Mouse (Mus musculus): ENCODE data around the gene Npat. TPM values are rescaled to one million over a fixed set of nuclear protein-coding genes. Genes with fewer than 3 reads are reported as not detected.
A peak's percentile ranks its signal among the peaks of the same experiment; 100 is the strongest.

Npat gene
- polyA plus RNA-seq, 1 experiment from 2014 or later, result 6.8 TPM

DNA sequence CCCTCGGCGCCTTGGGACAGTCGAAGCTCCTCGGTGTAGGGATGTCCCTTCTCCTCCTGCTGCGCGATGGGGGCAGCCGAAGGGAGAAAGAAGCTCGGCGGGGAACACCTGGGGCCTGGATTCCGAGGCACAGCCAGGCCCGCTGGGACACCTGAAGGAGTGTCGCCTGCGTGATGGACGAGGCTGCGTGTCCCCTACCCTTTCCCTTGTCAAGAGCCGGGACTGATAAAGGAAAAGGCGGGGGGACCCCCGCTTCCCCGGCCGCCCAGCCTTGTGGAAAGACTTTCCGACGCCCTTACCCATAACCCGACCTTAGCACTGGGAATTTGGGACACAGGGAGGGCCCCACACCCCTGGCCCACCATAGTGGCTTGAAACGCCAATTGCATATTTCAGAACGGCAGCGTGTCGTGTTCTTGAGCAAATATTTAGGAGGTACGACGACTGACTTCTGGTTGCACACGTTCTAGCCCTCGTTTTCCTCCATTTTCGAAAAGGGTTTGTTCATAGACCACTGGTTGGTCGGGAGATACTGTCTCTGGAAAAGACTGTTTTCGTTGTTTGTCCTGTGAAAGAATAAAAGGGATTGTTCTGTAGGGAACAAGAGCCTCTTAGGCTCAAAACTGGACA lies 604 bp downstream of the Npat start:
- no peaks in the 10 kb centered on the region for H3K9me3 ChIP-seq (ENCODE audit: low read length)
- peak overlapping the region; percentile 94 for H3K27ac ChIP-seq (ENCODE audit: low read length)
- ATAC-seq (no peak), DNase-seq (ENCODE audit: low spot score) (peak; percentile 19)
- under 1% methylated on average over 30 of the region's 34 CpGs for WGBS
- peak overlapping the region; percentile 84 for H3K9ac ChIP-seq (replicated peaks; ENCODE audit: low read depth)
- H3K36me3 ChIP-seq (ENCODE audit: insufficient read depth, low read length), result no peaks in the 10 kb centered on the region
- H3K27me3 ChIP-seq (replicated peaks; ENCODE audit: insufficient read depth, low read length), result no peaks in the 10 kb centered on the region
- peaks cover 3% of the 10 kb centered on the region; the same call in 1 of the 2 replicates for H3K4me1 ChIP-seq (ENCODE audit: insufficient read depth, low read depth, low read length)
- H3K4me3 ChIP-seq (ENCODE audit: low read depth, low read length), result peak overlapping the region; percentile 89
- peak overlapping the region; percentile 94 for H3K4me2 ChIP-seq (replicated peaks; ENCODE audit: low read depth, low read length)
- TF ChIP-seq CTCF (IDR thresholded peaks at IDR 0.05), result no peak
- no peak for TF ChIP-seq EP300 (IDR thresholded peaks at IDR 0.05)

DNA sequence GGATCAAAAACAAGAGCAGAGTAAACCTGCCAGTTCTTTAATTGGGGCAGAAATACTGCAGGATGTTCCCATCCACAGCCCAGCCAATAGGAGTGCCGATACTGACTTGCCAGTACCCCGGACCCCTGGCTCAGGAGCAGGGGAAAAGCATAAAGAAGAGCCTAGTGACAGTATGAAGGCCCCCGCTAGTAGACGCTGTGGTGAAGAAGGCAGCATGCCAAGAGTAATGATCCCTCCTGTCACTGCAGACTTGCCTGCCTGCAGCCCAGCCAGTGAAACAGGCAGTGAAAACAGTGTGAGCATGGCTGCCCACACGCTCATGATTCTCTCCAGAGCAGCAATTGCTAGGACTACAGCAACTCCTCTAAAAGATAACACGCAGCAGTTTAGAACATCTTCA lies 33.8 kb downstream of the Npat start:
- no peak for DNase-seq (ENCODE audit: low spot score)
- 88% methylated on average over 6 of the region's 6 CpGs for WGBS
- TF ChIP-seq CTCF (IDR thresholded peaks at IDR 0.05) (no peak), EP300 (IDR thresholded peaks at IDR 0.05) (no peak)
- H3K27me3 ChIP-seq (replicated peaks; ENCODE audit: insufficient read depth, low read length), result no peaks in the 10 kb centered on the region
- H3K4me3 ChIP-seq (ENCODE audit: low read depth, low read length), result no peak overlapping the region
- H3K4me1 ChIP-seq (ENCODE audit: insufficient read depth, low read depth, low read length), result no peaks in the 10 kb centered on the region
- H3K4me2 ChIP-seq (replicated peaks; ENCODE audit: low read depth, low read length), result no peak overlapping the region
- H3K36me3 ChIP-seq (ENCODE audit: insufficient read depth, low read length), result peaks cover 35% of the 10 kb centered on the region
- H3K9me3 ChIP-seq (ENCODE audit: low read length), result no peaks in the 10 kb centered on the region
- no peak for ATAC-seq
- H3K27ac ChIP-seq (ENCODE audit: low read length), result no peak overlapping the region
- H3K9ac ChIP-seq (replicated peaks; ENCODE audit: low read depth), result no peak overlapping the region

DNA sequence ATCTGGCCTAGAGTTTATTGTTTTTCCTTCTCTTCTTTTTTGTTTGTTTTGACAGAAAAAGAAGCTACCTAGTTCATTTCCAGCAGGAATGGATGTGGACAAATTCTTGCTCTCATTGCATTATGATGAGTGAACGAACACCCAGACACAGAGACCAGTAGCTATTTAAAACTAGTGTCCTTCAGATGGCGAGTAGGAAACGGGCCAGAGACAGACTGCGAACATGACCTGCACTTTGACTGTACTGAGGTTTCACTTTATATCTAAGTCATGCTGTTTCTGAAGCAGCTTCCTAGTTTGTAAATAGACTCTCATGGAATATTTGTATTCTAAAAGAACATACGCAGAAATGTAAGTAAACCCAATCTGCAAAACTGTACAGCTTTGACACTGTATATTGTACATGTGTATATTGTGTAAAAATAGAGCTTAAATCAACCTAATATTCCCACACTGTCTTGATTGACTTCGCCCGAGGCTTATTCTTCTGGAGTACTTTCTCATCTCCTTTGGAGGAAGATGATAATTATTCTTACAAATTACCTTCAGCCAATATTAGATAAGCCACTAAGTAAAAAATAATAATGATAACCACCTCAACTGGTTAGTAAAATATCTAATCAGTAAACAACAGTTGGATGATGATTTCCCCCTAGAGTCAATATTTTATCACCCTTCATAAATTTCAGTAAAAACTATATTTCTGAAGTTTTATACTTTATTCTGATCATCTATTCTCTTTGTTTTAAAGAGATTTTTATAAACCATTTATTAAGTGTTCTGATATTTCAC lies 35.9 kb downstream of the Npat start:
- ATAC-seq (no peak), DNase-seq (ENCODE audit: low spot score) (no peak)
- H3K4me3 ChIP-seq (ENCODE audit: low read depth, low read length), result no peak overlapping the region
- H3K27me3 ChIP-seq (replicated peaks; ENCODE audit: insufficient read depth, low read length), result no peaks in the 10 kb centered on the region
- TF ChIP-seq CTCF (IDR thresholded peaks at IDR 0.05) (no peak), EP300 (IDR thresholded peaks at IDR 0.05) (no peak)
- no peaks in the 10 kb centered on the region for H3K9me3 ChIP-seq (ENCODE audit: low read length)
- no peak overlapping the region for H3K9ac ChIP-seq (replicated peaks; ENCODE audit: low read depth)
- H3K4me1 ChIP-seq (ENCODE audit: insufficient read depth, low read depth, low read length), result no peaks in the 10 kb centered on the region
- 90% methylated on average over 7 of the region's 7 CpGs for WGBS
- no peak overlapping the region for H3K27ac ChIP-seq (ENCODE audit: low read length)
- H3K4me2 ChIP-seq (replicated peaks; ENCODE audit: low read depth, low read length), result no peak overlapping the region
- peaks cover 25% of the 10 kb centered on the region for H3K36me3 ChIP-seq (ENCODE audit: insufficient read depth, low read length)

DNA sequence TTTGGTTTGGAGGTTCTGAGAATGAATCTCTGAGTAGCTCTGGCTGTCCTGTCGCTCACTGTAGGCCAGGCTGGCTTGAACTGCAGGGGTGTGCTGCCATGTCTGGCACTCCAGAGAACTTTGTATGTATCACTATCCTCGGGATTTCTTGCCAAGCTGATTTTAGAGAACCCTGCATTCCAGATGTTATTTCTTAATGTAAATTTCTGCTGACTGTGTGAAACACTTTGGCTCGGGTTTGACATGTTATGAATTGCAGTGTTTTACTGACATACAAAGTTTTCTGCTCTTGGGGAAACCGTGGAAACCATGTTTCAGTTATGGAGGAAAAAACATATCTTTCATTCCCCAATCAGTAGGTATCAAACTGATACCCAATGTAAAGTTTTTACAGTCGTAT lies 38.9 kb downstream of the Npat start:
- H3K4me3 ChIP-seq (ENCODE audit: low read depth, low read length), result no peak overlapping the region
- 56% methylated on average over 5 of the region's 5 CpGs for WGBS
- no peaks in the 10 kb centered on the region for H3K4me1 ChIP-seq (ENCODE audit: insufficient read depth, low read depth, low read length)
- H3K4me2 ChIP-seq (replicated peaks; ENCODE audit: low read depth, low read length), result no peak overlapping the region
- no peaks in the 10 kb centered on the region for H3K9me3 ChIP-seq (ENCODE audit: low read length)
- TF ChIP-seq EP300 (IDR thresholded peaks at IDR 0.05) (no peak), CTCF (IDR thresholded peaks at IDR 0.05) (no peak)
- DNase-seq (ENCODE audit: low spot score), result peak; percentile 33
- no peak overlapping the region for H3K27ac ChIP-seq (ENCODE audit: low read length)
- H3K27me3 ChIP-seq (replicated peaks; ENCODE audit: insufficient read depth, low read length), result no peaks in the 10 kb centered on the region
- H3K9ac ChIP-seq (replicated peaks; ENCODE audit: low read depth), result no peak overlapping the region
- peak; percentile 23; the same call in 1 of the 2 replicates for ATAC-seq
- peaks cover 14% of the 10 kb centered on the region; the same call in 1 of the 2 replicates for H3K36me3 ChIP-seq (ENCODE audit: insufficient read depth, low read length)

DNA sequence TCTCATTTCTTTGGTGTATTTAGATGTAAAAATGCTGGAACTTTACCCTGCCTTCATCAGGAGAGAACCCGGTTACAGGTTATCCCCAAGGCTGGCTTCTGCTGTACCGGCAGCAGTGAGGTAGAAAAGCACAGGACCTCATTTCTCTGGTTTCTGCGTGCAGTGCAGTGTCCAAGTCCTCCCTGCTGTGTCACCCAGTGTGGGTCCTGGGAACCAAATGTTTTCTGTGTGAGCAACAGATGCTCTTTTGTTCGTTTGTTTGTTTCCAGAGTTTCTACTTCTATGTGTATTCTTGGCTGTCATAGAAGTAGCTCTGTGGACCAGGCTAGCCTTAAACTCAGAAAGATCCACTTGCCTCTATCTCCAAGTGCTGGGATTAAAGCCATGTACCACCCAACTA lies 45.0 kb downstream of the Npat start:
- H3K27me3 ChIP-seq (replicated peaks; ENCODE audit: insufficient read depth, low read length), result no peaks in the 10 kb centered on the region
- no peak overlapping the region for H3K9ac ChIP-seq (replicated peaks; ENCODE audit: low read depth)
- peaks cover 37% of the 10 kb centered on the region; the same call in 1 of the 2 replicates for H3K36me3 ChIP-seq (ENCODE audit: insufficient read depth, low read length)
- no peaks in the 10 kb centered on the region for H3K4me1 ChIP-seq (ENCODE audit: insufficient read depth, low read depth, low read length)
- DNase-seq (ENCODE audit: low spot score), result no peak
- no peak overlapping the region for H3K4me3 ChIP-seq (ENCODE audit: low read depth, low read length)
- H3K9me3 ChIP-seq (ENCODE audit: low read length), result no peaks in the 10 kb centered on the region
- WGBS, result 87% methylated on average over 4 of the region's 4 CpGs
- no peak overlapping the region for H3K4me2 ChIP-seq (replicated peaks; ENCODE audit: low read depth, low read length)
- H3K27ac ChIP-seq (ENCODE audit: low read length), result no peak overlapping the region
- no peak for TF ChIP-seq EP300 (IDR thresholded peaks at IDR 0.05)
- TF ChIP-seq CTCF (IDR thresholded peaks at IDR 0.05), result no peak
- ATAC-seq, result no peak

DNA sequence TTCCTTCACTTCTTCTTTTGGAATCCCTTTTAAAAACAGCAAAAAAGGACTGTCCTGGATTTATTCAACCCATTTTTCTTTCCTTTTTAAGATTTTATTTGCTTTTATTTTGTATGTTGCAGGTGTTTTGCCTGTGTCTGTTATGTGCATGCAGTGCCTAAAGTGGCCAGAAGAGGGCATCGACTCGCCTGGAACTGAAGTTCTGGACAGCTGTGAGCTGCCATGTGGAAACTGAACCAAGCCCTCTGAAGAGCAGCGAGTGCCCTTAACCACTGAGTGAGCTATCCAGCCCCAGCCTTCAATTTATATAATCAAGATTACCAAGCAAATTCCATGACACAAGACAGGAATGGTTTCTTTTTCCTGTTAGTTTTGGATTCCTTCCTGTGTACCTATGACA lies 57.9 kb downstream of the Npat start:
- no peak overlapping the region for H3K4me2 ChIP-seq (replicated peaks; ENCODE audit: low read depth, low read length)
- no peak overlapping the region for H3K27ac ChIP-seq (ENCODE audit: low read length)
- no peaks in the 10 kb centered on the region for H3K9me3 ChIP-seq (ENCODE audit: low read length)
- no peak overlapping the region for H3K9ac ChIP-seq (replicated peaks; ENCODE audit: low read depth)
- no peaks in the 10 kb centered on the region for H3K27me3 ChIP-seq (replicated peaks; ENCODE audit: insufficient read depth, low read length)
- H3K36me3 ChIP-seq (ENCODE audit: insufficient read depth, low read length), result peaks cover 17% of the 10 kb centered on the region; the same call in 1 of the 2 replicates
- peak; percentile 70 for DNase-seq (ENCODE audit: low spot score)
- 10% methylated on average over 3 of the region's 3 CpGs for WGBS
- peak; percentile 62 for ATAC-seq
- TF ChIP-seq EP300 (IDR thresholded peaks at IDR 0.05) (no peak), CTCF (IDR thresholded peaks at IDR 0.05) (peak; percentile 88)
- H3K4me3 ChIP-seq (ENCODE audit: low read depth, low read length), result no peak overlapping the region
- H3K4me1 ChIP-seq (ENCODE audit: insufficient read depth, low read depth, low read length), result no peaks in the 10 kb centered on the region
